Mouse (Mus musculus): ENCODE measurements around the gene Ccdc148. TPM values are rescaled to one million over a fixed set of nuclear protein-coding genes. Genes with fewer than 3 reads are reported as not detected.

Ccdc148 gene
- polyA plus RNA-seq, 1 experiment from 2014 or later, result 0.51 TPM

DNA sequence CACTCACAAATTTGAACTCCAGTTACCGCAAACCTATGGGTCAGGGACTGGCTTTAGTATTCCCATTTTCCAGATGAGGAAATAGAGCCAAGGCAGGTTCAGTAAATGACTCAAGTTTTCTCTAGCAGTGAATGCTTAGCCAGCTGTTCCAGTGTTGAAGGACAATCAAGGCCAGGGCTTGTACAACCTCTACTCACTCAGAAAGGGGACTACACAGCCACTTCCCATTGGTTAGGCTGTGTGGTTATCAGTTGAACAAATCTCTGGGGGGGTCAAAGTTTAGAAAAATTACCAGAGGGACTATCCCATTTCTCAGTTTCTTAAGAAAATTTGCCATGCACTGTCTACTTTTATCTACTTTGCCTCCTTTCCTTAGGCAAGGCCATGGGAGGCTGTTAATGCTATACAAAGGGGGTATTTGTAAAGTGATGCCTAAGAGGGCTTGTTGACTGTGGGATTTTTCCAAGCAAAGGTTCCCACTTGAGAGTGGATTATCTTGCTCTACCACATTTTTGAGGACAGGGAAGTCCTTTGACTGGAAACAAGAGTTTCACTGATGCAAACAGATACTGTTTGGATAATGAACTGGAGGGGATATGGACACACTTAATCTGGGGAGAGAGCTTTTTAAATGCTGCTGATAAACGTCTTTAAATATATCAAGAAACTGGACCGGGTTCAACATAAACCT is 331.4 kb downstream of the Ccdc148 start:
- H3K4me2 ChIP-seq (ENCODE audit: low read length), result no peak overlapping the region
- DNase-seq (ENCODE audit: low spot score) (no peak), ATAC-seq (replicated peaks; ENCODE audit: low FRiP score, low TSS enrichment, low read depth) (no peak)
- 50% methylated on average over 3 of the region's 3 CpGs for WGBS
- H3K27me3 ChIP-seq (replicated peaks; ENCODE audit: control insufficient read depth, insufficient read depth, low read length), result no peaks in the 10 kb centered on the region
- H3K9ac ChIP-seq (ENCODE audit: low read length), result no peak overlapping the region
- H3K36me3 ChIP-seq (ENCODE audit: control insufficient read depth, insufficient read depth, low read length), result no peaks in the 10 kb centered on the region
- no peaks in the 10 kb centered on the region for H3K9me3 ChIP-seq (ENCODE audit: control insufficient read depth, low read length)
- 0 out of 2 replicates have a peak, but pooled peaks cover 6% of the 10 kb centered on the region for H3K4me1 ChIP-seq (replicated peaks; ENCODE audit: control insufficient read depth, insufficient read depth, low read length)
- no peak overlapping the region for H3K4me3 ChIP-seq (ENCODE audit: low read depth, low read length)
- H3K27ac ChIP-seq (ENCODE audit: low read depth), result no peak overlapping the region

DNA sequence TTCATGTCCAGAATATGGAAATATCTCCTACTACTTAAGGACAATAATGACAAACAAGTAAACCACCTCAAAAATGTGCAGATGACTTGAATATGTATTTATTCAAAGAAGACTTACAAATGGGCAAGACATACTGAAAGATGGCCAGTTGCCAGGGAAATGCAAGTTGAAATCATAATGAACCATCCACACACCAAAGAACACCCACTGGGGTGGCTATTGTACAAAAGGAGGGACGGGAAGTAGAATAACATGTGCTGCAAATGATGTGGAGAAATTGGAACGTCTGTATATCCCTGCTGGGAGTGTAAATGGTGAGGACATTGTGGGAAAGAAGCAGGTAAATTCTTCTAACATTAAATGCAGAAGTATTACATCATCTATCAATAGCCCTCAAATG is 347.5 kb downstream of the Ccdc148 start:
- H3K9me3 ChIP-seq (ENCODE audit: control insufficient read depth, low read length), result no peaks in the 10 kb centered on the region

DNA sequence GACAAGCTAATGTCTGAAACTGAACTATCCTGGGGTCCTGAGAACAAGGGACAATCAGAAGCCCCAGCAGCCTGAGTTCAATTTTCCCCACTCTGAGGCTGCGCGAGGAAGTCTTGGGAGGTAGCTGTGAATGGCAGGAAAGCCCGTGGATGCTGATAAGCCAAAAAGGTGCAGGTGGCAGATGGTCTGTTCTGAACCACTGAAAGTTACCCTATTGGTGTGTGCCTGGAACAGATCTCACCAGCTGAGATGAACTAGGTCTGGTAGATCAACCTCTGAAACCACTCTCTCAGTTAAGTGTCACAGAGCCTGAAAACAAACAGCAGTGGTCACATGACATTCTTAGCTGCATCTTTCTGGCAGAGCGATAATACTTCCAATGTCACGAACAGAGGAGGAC is 360.9 kb downstream of the Ccdc148 start:
- DNase-seq (ENCODE audit: low spot score), result no peak
- Histone ChIP-seq H3K27me3 (replicated peaks; ENCODE audit: control insufficient read depth, insufficient read depth, low read length) (no peaks in the 10 kb centered on the region), H3K9me3 (ENCODE audit: control insufficient read depth, low read length) (no peaks in the 10 kb centered on the region), H3K27ac (ENCODE audit: low read depth) (no peak overlapping the region), H3K9ac (ENCODE audit: low read length) (no peak overlapping the region), H3K36me3 (ENCODE audit: control insufficient read depth, insufficient read depth, low read length) (no peaks in the 10 kb centered on the region), H3K4me1 (replicated peaks; ENCODE audit: control insufficient read depth, insufficient read depth, low read length) (no peaks in the 10 kb centered on the region), H3K4me3 (ENCODE audit: low read depth, low read length) (no peak overlapping the region), H3K4me2 (ENCODE audit: low read length) (no peak overlapping the region)
- 85% methylated on average over 5 of the region's 5 CpGs for WGBS
- ATAC-seq (replicated peaks; ENCODE audit: low FRiP score, low TSS enrichment, low read depth), result no peak

More for the DNA sequence above, 347.5 kb downstream of the Ccdc148 start:
- Histone ChIP-seq H3K27me3 (replicated peaks; ENCODE audit: control insufficient read depth, insufficient read depth, low read length) (no peaks in the 10 kb centered on the region), H3K4me1 (replicated peaks; ENCODE audit: control insufficient read depth, insufficient read depth, low read length) (no peaks in the 10 kb centered on the region), H3K4me2 (ENCODE audit: low read length) (no peak overlapping the region), H3K27ac (ENCODE audit: low read depth) (no peak overlapping the region), H3K9ac (ENCODE audit: low read length) (no peak overlapping the region), H3K36me3 (ENCODE audit: control insufficient read depth, insufficient read depth, low read length) (no peaks in the 10 kb centered on the region), H3K4me3 (ENCODE audit: low read depth, low read length) (no peak overlapping the region)
- no peak for DNase-seq (ENCODE audit: low spot score)
- 73% methylated on average over 2 of the region's 2 CpGs for WGBS
- ATAC-seq (replicated peaks; ENCODE audit: low FRiP score, low TSS enrichment, low read depth), result no peak

DNA sequence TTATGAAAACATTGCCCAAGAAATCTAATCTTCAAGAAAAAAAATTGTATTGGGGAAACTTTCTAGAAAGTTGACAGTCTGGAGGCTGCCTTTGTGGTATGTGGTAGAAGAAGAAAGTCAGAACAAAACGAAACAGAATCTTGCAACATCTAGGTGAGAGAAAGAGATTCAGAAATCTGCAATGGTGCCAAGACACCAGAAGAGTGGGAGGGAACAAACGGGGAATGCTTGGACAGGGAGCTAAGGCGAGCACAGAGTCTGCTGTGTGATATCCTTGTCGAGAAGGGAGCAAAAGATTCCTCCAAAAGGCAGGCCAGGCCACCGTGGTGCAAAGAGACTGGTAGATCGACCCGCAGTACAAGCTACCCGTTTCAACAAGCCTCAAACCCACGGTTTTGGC is 361.4 kb downstream of the Ccdc148 start:
- no peak overlapping the region for H3K4me3 ChIP-seq (ENCODE audit: low read depth, low read length)
- no peak overlapping the region for H3K4me2 ChIP-seq (ENCODE audit: low read length)
- WGBS, result 83% methylated on average over 9 of the region's 9 CpGs
- no peaks in the 10 kb centered on the region for H3K4me1 ChIP-seq (replicated peaks; ENCODE audit: control insufficient read depth, insufficient read depth, low read length)
- H3K27me3 ChIP-seq (replicated peaks; ENCODE audit: control insufficient read depth, insufficient read depth, low read length), result no peaks in the 10 kb centered on the region
- H3K9ac ChIP-seq (ENCODE audit: low read length), result no peak overlapping the region
- DNase-seq (ENCODE audit: low spot score) (no peak), ATAC-seq (replicated peaks; ENCODE audit: low FRiP score, low TSS enrichment, low read depth) (no peak)
- no peaks in the 10 kb centered on the region for H3K36me3 ChIP-seq (ENCODE audit: control insufficient read depth, insufficient read depth, low read length)
- no peaks in the 10 kb centered on the region for H3K9me3 ChIP-seq (ENCODE audit: control insufficient read depth, low read length)
- H3K27ac ChIP-seq (ENCODE audit: low read depth), result no peak overlapping the region

DNA sequence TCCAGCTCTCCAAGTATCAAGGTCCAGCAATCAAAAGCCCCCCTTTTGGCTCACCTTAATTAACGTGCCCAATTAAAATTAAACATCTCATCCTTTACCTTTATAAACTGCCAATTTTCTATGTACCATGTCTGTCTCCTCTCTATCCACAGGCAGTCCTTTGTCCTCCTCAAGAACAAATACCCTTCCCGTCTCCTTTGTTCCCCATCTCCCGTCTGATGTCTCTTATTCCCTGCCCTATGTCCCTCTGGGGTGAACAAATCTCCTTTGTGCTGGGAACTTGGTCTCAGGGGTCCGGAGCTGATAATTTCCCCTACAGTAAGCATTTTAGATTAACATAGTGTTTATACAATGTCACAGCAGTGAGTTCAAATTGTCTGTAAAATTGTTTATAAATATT is 363.0 kb downstream of the Ccdc148 start:
- ATAC-seq (replicated peaks; ENCODE audit: low FRiP score, low TSS enrichment, low read depth), result no peak
- Histone ChIP-seq H3K36me3 (ENCODE audit: control insufficient read depth, insufficient read depth, low read length) (no peaks in the 10 kb centered on the region), H3K9me3 (ENCODE audit: control insufficient read depth, low read length) (no peaks in the 10 kb centered on the region), H3K4me3 (ENCODE audit: low read depth, low read length) (no peak overlapping the region), H3K27ac (ENCODE audit: low read depth) (no peak overlapping the region), H3K4me2 (ENCODE audit: low read length) (no peak overlapping the region), H3K27me3 (replicated peaks; ENCODE audit: control insufficient read depth, insufficient read depth, low read length) (no peaks in the 10 kb centered on the region), H3K4me1 (replicated peaks; ENCODE audit: control insufficient read depth, insufficient read depth, low read length) (no peaks in the 10 kb centered on the region), H3K9ac (ENCODE audit: low read length) (no peak overlapping the region)
- 69% methylated on average over 4 of the region's 4 CpGs for WGBS
- DNase-seq (ENCODE audit: low spot score), result no peak

DNA sequence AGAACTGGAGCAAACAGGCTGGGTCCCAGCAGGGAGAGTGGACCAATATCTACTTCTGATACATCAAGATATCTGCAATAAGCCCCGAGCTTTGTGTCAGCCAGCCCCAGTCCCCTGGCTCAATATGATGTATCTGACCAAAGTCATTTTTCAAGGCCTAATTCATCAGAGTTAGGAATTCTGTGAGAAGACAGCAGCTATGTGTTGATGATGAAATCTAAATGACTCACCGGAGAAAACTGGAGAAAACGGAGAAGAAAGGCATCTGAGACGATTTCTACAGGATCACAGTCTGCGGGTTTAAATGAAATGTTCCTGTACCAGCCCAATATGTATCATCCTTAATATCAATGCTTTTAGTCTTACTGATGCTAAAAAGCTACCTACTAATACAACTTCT is 365.1 kb downstream of the Ccdc148 start:
- H3K36me3 ChIP-seq (ENCODE audit: control insufficient read depth, insufficient read depth, low read length), result no peaks in the 10 kb centered on the region
- no peak for DNase-seq (ENCODE audit: low spot score)
- H3K4me1 ChIP-seq (replicated peaks; ENCODE audit: control insufficient read depth, insufficient read depth, low read length), result 0 out of 2 replicates have a peak, but pooled peaks cover 5% of the 10 kb centered on the region
- no peaks in the 10 kb centered on the region for H3K27me3 ChIP-seq (replicated peaks; ENCODE audit: control insufficient read depth, insufficient read depth, low read length)
- H3K27ac ChIP-seq (ENCODE audit: low read depth), result no peak overlapping the region
- ATAC-seq (replicated peaks; ENCODE audit: low FRiP score, low TSS enrichment, low read depth), result no peak
- no peak overlapping the region for H3K4me2 ChIP-seq (ENCODE audit: low read length)
- H3K4me3 ChIP-seq (ENCODE audit: low read depth, low read length), result no peak overlapping the region
- WGBS, result 83% methylated on average over 5 of the region's 5 CpGs
- H3K9ac ChIP-seq (ENCODE audit: low read length), result no peak overlapping the region
- no peaks in the 10 kb centered on the region for H3K9me3 ChIP-seq (ENCODE audit: control insufficient read depth, low read length)

DNA sequence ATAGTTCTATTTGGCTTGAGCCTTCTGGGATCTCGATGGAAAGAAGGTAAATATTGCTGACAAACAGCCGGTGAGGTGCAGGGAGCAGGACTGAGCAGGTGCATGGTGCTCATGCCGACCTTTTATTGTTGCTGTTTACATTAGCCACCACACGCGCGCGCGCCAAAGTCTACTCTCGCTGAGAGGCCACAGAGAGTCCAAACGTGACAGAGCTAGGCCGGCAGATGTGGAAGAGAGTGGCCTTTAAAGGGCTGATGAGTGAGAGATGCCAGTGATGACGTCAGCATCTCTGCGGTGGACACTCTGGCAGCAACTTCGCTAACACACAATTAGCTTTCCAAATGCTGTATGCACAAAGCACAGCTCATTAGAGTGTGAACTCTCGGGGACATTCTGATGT is 366.0 kb downstream of the Ccdc148 start:
- DNase-seq (ENCODE audit: low spot score) (no peak), ATAC-seq (replicated peaks; ENCODE audit: low FRiP score, low TSS enrichment, low read depth) (no peak)
- H3K4me2 ChIP-seq (ENCODE audit: low read length), result no peak overlapping the region
- no peaks in the 10 kb centered on the region for H3K36me3 ChIP-seq (ENCODE audit: control insufficient read depth, insufficient read depth, low read length)
- 0 out of 2 replicates have a peak, but pooled peaks cover 5% of the 10 kb centered on the region for H3K4me1 ChIP-seq (replicated peaks; ENCODE audit: control insufficient read depth, insufficient read depth, low read length)
- H3K4me3 ChIP-seq (ENCODE audit: low read depth, low read length), result no peak overlapping the region
- WGBS, result 71% methylated on average over 15 of the region's 15 CpGs
- no peaks in the 10 kb centered on the region for H3K27me3 ChIP-seq (replicated peaks; ENCODE audit: control insufficient read depth, insufficient read depth, low read length)
- H3K9ac ChIP-seq (ENCODE audit: low read length), result no peak overlapping the region
- H3K9me3 ChIP-seq (ENCODE audit: control insufficient read depth, low read length), result no peaks in the 10 kb centered on the region
- no peak overlapping the region for H3K27ac ChIP-seq (ENCODE audit: low read depth)

DNA sequence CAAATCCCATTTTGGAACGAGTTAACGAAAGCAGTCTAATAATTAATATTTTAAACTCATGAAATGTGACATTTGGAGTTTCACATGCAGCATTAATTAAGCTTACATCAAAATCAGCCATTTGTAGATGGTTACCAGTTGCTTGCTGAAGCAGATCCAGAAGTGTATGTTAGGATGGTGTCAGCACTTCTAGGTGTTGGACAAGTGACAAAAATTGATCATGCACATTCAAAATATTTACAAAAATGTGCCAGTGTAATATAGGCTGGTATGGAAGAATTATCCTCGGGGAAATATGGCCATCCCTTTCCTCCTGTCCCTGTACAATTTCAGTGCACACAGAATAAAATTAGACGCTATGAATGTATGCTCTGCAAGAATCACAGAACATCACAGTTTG is 370.1 kb downstream of the Ccdc148 start:
- WGBS, result 85% methylated on average over 4 of the region's 4 CpGs
- Histone ChIP-seq H3K4me1 (replicated peaks; ENCODE audit: control insufficient read depth, insufficient read depth, low read length) (0 out of 2 replicates have a peak, but pooled peaks cover 7% of the 10 kb centered on the region), H3K27ac (ENCODE audit: low read depth) (no peak overlapping the region), H3K9ac (ENCODE audit: low read length) (no peak overlapping the region), H3K27me3 (replicated peaks; ENCODE audit: control insufficient read depth, insufficient read depth, low read length) (no peaks in the 10 kb centered on the region), H3K4me2 (ENCODE audit: low read length) (no peak overlapping the region), H3K9me3 (ENCODE audit: control insufficient read depth, low read length) (no peaks in the 10 kb centered on the region), H3K36me3 (ENCODE audit: control insufficient read depth, insufficient read depth, low read length) (no peaks in the 10 kb centered on the region), H3K4me3 (ENCODE audit: low read depth, low read length) (no peak overlapping the region)
- no peak for DNase-seq (ENCODE audit: low spot score)
- no peak for ATAC-seq (replicated peaks; ENCODE audit: low FRiP score, low TSS enrichment, low read depth)

DNA sequence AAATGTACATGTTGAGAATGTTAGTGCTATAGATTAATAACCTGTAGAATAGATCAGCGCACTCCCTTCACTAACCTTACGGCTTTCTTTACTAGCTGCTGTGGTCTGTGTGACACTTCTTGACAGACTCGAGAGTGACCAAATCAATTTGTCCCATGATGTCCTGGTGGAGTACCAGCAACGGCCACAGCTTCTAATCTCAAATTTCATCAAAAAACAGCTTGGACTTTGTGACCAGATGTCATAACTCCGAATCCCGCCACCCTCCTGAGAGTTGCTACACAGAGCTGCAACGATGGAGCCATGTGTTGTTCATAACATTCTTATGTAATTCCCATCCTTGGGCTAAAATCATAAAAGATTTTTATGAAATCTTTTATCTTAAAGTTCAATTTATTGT is 370.5 kb downstream of the Ccdc148 start:
- no peak overlapping the region for H3K27ac ChIP-seq (ENCODE audit: low read depth)
- no peak overlapping the region for H3K4me2 ChIP-seq (ENCODE audit: low read length)
- WGBS, result 82% methylated on average over 7 of the region's 7 CpGs
- H3K36me3 ChIP-seq (ENCODE audit: control insufficient read depth, insufficient read depth, low read length), result no peaks in the 10 kb centered on the region
- H3K4me1 ChIP-seq (replicated peaks; ENCODE audit: control insufficient read depth, insufficient read depth, low read length), result 0 out of 2 replicates have a peak, but pooled peaks cover 9% of the 10 kb centered on the region
- no peak overlapping the region for H3K4me3 ChIP-seq (ENCODE audit: low read depth, low read length)
- no peaks in the 10 kb centered on the region for H3K9me3 ChIP-seq (ENCODE audit: control insufficient read depth, low read length)
- no peak overlapping the region for H3K9ac ChIP-seq (ENCODE audit: low read length)
- DNase-seq (ENCODE audit: low spot score) (no peak), ATAC-seq (replicated peaks; ENCODE audit: low FRiP score, low TSS enrichment, low read depth) (no peak)
- H3K27me3 ChIP-seq (replicated peaks; ENCODE audit: control insufficient read depth, insufficient read depth, low read length), result no peaks in the 10 kb centered on the region
